Mouse (Mus musculus) adrenal gland, adult 8-10 months (tissue): Measurements from ENCODE around the gene Wwc1. TPM values are rescaled to one million over a fixed set of nuclear protein-coding genes. Genes with fewer than 3 reads are reported as not detected.

Experiments
- DNase-seq: peaks from one replicate; pipeline ENCODE4 v3.0.0; 2022
- total RNA-seq, 4 experiments: library from RNA; stranded (reverse); gene quantifications; 2 replicates each; pipeline ENCODE4 v1.2.4; 2022

Wwc1 gene
- total RNA-seq, 4 experiments from 2014 or later = 98.7 to 129 (median 104) TPM

DNA sequence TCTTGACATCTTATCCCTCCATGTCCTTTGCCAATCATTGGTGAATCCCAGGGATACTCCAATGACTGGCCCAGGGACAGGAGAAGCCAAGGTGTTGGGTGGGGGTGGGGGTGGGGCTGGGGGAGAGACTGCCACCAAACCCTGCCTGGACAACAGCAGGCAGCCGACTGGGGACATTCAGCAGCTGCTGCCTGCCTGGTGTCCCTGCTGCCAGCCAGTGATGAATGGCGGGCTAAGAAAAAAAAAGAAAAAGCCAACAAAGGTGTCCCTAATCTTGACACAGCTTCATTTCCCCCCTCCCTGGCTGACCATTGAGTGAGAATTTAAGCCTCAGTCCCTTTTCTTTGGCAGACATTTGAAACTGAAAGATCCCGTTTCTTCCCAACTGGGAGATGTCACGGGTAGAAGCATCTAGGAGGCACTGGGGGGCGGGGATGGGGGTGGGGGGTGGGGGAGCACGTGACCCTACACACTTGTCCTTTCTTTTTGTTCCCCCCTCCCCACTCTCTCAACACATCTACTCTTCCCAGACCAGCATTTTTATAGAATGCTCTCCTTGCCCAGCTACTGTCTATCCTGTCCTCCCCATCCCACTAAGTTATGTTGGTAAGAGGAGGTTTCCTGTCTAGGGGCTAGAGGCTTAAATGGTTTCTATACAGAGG, 7.9 kb downstream of the Wwc1 start:
- DNase-seq = no peak

DNA sequence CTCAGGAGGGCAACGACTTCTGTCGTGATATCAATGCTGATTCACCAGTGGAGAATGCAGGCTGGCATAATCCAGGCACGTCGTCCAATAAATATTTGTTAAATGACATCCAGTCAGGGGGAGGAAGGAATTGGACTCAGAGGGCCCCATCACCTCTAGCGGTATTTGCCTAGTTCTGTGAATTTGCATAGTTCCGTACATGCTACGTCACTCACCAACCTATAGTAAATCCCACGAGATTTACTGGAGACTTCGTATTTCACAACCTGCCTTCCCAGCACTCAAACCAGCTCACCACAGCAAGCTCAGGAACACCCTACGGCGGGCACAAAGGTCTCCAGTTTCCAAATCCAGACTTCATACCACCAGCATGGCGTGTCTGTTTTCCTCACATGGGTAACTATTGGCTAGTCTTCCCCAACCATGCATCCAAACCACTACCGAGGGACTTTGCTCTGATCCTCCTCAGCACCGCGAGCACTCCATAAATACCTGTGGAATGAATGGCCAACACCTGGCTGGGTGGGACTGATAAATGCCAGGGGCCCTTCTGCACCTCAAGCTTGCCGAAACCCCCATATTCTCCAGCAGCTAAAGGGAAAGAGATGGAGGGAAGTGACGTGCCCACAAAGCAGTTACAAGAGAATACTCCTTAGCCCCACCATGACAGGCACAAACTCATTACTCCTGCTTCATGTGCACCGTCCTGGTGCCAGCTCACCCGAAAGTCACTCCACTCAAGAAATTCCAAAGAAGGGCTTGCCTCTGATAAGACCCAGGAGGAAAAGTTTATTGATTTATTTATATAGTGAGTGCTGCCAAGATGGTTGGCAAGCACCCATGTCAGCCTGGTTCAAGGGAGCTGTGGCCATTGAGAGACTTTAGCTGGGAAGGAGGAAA, 9.3 kb downstream of the Wwc1 start:
- DNase-seq = no peak

DNA sequence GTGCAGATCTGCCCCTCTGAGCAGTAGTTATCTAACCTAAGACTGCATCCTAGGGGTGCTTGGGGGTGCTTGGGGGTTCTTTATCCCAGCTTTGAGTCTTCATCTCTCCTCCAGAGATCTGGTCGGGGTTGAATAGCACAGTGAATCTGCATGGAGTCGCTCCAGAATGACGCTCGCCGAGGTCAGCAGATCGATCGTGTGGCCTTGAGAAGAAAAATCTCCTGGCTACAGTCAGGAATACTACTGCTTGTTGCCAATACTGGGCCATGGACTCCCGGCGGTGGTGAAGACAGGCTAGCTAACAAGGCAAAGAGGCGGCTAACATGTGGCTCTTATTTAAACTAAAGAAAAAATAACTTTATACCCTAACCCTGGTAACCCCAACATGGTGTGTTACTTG, 12.0 kb downstream of the Wwc1 start:
- no peak for DNase-seq

DNA sequence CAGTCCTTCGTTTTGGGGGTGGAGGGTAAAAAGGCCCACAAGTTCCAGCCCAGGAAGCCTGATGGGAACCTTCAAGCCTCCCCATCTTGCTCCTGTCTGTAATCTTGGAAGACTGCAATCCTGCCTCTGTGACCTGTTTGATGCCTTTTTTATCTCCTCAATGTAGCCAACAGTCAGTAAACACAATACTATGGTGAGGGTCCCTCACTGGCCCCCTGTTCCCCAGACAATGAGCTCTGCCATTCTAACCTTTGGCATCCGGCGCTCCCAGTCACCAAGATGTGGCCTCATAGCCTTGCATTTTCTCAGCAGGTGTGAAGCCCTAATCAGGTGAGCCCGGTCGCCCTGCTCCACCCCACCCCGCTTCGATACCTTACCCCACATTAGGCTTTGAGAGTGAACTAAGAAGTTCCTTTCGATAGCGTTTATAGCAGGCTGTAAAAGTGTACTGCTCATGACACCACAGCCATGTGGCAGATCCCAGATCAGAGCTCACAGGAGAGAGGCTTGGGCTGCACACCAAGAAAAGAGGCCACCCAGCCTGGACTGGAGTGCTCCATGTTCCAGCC, 16.3 kb downstream of the Wwc1 start:
- no peak for DNase-seq

DNA sequence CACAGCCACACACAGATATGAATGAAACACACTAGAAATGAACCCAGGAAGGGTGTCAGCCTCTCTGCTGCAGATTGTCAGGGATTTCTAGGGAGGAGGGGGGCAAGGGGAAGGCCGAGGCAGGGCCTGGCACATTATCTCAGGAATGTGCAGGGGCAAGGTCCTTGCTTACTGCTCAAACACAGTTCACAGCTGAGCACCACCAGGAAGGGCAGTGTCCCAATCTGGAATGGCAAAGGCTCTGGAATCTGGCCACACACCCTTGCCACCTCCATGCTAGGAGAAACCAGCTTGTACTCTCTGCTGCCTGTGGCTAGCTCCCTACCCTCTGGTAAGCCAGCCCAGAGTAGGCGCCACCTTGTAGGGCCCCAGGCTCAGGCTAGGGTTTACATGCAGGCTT, 16.8 kb downstream of the Wwc1 start:
- no peak for DNase-seq

DNA sequence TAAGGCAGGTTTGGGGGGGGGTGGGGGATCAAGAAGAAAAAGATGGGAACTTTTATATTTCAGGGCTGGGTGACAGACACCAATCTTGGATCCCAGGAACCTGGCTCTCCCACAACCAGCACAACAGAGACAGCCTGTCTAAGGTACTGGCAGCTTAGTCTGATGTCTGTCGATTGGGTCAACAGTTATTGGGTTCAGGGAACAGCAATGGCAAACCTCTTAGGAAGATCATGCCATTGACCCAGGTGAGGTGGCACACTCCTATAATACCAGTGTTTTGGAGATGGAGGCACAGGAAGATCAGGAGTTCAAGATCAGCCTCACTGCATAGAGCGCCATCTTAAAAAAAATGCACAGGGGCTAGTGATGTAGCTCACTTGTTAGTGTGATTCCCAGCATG, 17.9 kb downstream of the Wwc1 start:
- DNase-seq = no peak

DNA sequence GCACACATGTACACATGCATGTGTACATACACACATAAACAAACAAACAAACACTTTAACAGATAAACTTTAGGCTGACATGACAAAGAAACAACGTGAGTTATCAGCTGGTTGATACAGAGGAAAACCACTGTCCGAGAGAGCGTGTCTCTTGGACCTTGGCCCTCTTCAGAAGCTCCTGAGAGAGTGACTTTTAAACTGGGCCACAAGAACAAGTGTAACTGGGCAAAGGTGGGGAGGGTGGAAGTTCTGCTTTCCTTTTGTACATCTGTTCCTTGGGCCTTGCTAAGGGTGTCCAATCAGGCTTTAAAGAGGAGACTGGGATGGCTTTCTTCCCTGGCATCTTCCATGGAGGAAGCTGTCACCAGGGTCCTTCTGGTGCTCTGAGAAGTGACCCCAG, 21.1 kb downstream of the Wwc1 start:
- no peak for DNase-seq

DNA sequence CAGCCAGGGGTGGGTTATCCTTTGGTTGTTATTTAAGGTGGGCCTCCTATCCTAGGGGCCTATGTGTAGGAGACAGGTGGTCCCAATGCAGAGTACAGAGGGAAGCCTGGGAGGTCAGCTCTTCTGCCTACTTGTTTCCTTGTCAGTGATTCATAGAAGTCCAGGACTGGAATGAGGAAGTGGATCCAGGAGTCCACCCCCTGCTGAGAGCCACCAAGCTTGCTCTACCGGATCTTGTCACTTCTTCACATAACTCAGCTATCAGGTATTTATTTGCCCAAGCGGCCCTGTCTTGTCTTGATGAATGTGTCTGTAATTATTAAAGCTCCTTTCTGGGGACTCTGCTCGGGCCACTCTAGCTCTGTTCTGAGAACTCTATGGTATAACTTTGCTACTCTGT, 24.8 kb downstream of the Wwc1 start:
- DNase-seq = no peak

DNA sequence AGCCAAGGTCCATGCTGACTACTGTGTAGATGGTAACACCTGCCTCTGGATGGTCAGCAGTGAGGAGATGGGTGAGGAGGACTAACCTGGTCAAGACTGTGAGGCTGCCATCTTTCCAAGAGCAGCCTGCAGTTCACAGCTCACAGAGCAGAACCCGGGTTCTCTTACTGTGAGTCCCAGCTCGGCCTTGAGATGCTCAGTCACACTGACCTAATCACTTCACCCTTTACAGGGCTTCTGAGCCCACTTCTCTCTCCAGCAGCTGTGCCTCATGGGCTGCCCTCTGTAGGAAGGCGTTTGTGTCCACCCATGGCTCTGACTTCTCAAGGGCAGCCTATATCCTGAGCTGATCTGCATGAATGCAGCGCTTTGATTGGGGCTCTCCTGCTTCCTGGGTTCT, 27.1 kb downstream of the Wwc1 start:
- DNase-seq = no peak

DNA sequence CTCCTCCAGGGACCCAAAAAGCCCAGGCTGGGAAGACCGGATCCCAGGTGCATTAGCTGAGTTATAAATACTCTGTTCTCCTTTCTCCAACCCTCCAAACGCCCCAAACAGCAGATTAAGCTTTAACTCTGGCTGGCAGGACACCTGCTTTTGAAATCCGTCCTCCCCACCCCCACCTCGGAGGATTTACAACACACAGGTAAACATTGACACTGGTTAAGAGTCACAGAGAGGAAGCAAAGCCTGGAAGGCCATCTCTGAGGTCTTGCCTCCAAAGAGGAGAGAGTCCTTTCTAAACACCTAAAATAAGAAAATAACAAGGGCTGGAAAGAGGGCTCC, 28.6 kb downstream of the Wwc1 start:
- no peak for DNase-seq

DNA sequence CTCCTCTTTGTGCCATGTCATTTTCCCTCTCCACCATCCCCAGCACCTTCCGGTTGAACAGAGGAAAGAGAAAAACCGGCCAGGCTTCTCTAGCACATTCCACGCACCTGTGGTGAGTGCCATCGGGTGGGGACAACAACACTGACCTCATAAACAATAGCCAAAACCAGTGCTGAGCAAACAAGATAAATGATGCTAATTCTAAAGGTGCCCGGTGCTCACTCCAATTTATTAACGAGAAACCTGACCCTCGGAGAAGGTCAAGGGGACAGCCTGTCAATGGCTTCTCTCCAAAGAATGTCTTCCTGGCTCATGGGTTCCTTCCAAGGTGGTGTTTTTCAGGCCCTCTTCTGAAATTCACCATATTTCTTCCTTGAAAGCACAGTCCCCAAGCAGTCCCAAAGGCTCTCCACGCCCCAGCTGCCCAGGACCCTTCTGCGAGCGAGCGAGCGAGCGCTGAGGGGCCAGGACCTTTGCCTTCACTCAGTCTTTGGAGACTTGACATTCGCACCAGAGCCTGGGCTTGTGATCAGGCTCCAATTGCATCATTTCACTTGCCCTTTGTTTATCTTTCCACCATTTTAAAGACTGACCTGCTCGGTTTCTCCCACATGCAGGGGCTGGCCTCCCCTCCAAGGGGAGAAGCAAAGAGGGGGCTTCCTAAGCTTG, 29.1 kb downstream of the Wwc1 start:
- DNase-seq = no peak

DNA sequence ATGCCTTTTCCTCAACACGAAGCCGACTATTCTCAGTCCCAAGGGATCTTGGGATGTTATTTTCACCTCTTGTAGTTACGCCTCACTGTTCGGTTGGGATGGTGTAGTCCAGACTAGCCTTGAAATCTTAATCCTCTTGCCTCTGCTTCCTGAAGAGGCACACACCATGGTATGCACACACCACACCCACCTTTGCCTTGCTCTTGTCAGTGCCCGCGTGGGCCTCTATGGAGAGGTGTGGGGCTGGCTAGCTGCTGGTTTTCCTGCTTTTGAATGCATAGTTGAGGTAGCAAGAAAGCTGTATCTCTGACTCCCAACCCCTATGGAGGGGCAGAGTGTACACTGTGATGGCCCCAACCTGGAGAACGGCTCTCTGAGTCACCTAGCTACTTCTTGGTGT, 29.9 kb downstream of the Wwc1 start:
- DNase-seq = no peak

DNA sequence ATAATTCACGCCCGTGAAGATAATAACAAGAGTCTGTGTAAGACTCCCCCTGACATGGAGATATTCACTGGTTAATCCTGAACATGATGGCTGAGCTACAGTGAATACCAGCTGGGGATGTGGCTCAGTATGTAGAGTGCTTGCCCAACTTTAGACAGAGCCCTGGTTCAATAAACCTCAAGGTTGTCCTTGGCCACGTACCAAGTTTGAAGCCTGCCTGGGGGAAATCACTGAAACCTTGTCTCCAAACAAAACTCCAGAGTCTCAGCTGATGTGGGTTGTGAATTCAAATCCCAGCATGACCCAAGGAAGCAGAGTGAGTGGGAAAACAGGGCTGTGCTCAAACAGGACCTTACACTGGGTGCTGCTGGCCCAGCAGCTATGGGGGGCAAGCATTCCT, 30.3 kb downstream of the Wwc1 start:
- DNase-seq = no peak

DNA sequence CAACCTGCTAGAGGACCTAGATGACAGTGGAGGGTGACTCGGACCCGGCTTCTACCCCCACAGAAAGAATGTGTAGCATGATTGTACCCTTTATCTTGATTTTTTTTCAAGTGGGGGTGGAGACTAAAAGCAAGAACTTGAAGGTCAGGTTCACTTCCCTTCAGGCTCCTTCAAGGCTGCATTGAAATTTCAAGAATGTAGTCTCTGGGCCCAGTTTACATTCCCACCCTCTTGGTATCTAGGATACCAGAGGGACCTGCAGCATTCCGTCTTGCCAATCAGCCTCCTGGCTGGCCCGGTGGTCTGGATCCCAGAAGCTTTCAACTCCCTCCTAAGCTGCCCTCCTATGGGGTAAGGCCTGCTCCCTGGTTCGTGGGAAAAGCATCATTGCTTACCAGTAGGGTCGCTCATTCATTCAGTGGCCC, 31.9 kb downstream of the Wwc1 start:
- DNase-seq = no peak

DNA sequence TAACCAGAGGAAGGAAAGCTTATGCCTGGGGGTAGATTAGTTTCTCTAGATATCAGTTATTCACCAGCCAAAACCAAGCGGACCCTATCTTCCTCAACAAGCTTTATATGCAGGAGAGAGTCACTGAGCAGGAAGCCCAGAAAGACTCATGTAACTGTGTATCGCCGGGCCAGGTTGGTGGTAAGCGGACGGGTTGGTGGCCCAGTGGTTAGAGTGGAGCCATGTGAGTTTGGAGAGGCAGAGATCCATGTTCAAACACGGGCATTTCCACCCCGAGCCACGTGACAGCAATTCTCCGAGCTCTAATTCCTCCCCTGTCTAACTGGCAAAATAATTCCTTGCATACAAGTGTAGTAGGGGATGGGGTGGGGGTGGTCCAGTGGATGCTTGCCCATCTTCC, 32.4 kb downstream of the Wwc1 start:
- no peak for DNase-seq

DNA sequence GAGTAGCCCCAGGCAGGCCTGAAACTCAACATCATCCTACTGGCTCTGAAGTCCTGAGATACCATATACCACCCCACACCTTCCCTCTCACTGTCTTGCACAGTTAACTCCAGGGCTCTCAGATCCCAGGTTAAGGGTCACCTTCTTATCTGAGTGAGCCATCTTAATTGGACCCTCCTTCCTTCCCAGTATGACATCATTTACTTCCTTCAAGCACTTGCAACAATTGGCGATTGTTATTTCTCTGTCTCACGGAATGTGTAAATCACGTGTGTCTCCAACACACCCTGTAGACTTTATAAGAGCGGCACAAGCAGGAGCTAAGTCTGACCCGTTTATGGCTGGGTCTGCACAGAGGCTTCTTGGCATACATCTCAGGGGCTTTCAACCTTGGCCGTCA, 35.1 kb downstream of the Wwc1 start:
- no peak for DNase-seq

DNA sequence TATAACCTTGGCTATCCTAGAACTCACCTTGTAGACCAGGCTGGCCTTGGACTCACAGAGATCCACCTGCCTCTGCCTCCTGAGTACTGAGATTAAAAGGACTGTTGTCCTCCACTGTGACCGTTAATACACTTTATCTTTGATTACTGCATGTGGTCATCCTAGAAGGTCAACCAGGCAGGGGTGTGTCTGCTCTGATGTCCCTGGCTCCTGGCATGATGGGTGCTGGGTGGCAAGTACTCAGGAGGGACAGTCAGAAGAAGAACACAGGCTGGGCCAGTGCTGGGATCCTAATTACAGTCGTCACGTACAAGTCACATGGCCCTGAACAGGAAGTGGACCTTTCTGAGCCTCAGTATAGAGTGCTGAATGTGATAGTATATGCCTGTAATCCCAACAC, 38.7 kb downstream of the Wwc1 start:
- DNase-seq = no peak

DNA sequence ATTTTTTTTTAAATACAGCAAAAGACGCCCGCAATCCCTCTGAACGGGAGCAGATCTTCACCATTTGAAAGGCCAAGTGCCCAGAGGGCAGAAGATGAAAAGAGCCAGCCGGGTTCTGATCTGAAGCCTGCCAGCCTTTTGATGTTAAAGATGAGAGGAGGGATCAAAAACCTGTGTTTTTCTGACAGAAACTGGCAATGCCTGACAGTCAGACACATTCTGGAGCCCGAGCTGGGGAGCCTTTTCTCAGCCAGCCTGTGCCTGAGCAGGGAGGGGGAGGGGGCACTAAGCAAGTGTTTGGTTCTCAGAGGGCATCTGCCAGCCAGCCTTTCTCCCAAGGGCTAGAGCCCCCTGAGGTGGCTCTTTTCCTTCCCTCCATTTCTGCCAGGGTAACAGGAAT, 39.3 kb downstream of the Wwc1 start:
- no peak for DNase-seq

DNA sequence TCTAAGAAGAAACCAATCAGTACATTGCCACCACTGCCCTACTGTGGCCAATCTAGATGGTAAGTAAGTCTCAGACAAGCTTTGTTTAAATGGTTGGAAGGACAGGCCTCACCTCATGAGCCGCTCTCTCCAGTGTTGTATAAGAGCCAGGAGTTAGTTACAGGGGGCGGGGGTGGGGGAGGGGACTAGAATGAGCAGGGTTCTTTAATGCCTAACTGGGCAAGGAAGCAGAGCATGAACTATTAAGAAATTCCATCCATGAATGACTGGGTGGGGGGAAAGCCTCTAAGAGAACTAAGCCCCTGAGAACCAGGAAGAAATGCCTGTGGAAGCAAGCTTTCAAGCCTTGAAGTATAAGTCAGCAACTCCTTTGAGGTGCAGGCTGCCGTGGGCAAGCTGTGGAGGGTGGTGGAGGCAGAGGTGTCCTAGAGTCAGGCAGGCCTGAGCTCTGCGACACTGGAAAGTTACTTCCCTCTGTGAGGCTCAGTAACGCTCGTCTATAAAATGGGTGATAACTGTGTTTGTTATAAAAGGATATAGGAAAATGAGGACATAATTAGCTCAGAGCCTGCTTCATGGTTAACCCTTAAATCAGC, 41.4 kb downstream of the Wwc1 start:
- no peak for DNase-seq

DNA sequence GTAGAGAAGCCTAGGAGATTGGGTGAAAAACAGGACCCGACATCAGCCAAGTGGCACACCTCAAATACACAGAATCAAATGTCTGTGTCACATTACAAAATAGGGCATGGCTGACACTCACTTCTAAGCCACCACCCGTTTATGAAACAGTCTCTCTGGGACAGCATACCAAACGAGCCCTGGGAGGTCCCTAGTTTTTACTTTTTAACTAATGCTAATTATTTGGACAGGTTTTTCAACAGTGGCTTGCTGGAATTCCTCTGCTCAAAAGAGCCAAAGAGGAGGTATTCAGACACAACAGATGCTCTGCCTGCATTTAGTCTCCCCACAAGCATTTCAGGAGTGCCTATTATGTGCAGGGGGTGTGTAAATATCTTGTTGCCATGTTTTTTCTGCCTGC, 44.7 kb downstream of the Wwc1 start:
- no peak for DNase-seq

DNA sequence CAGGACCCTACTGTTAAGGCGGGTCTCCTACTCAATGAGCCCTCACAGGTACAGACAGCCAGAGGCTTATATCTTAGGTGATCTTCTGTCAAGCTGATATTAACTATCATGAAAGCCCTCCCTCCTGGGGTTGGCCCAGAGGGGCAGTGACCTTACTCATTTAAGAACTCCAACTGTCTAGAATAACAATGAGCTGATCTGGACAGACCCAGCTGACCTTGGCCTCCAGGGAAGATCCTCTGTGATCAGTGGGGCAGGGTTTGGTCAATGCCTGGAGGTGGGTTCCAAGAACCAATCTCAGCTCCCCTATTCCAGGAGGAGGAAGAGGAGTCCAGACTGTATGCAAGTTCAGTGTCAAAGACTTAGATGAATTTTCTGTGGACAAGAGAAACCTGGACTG, 45.2 kb downstream of the Wwc1 start:
- no peak for DNase-seq

DNA sequence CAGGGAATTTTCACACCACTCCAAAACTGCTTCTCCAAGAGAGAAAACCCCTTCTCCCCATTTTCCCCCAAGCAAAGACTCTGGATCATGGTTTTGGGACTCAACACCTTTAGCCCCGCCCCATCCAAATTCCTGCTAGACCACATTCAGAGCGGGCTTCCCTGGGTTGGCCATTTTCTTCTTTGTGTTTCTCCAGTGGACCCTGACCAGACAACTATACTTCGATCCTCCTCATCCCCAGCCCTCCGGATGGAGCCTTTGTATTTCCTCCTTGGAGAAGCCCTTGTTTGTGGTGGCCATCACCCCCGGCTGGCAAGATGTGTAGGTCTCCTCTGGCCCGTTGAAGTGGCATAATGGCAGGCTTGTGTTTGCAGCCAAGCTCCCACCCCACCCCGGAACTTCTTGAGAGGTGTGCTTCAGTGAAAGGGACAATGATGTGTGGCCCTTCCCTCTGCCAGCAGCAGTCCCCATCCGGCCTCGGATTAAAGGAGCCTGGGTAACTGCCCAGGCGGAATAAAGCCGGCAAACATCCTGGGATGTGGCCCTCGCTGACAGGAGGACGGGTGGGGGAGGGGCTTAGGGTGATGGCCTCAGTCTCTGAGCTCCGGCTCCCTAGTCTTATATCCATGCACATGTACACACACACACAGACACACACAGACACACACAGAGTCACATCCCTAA, 46.8 kb downstream of the Wwc1 start:
- no peak for DNase-seq
